Mouse (Mus musculus) MEL (cell line): ENCODE data around the gene Gpr143. TPM values are rescaled to one million over a fixed set of nuclear protein-coding genes. Genes with fewer than 3 reads are reported as not detected.

Experiments
- DNase-seq: peaks from one replicate; pipeline ENCODE4 v3.0.0; 2011; ENCODE audit warnings: low read depth, low spot score
- H3K27ac ChIP-seq: 2 replicates; pipeline ENCODE4 v1.5.1; 2012; ENCODE audit warnings: low read depth, mild to moderate bottlenecking, control low read depth, low read length, moderate library complexity; ENCODE audit not compliant: control insufficient read depth
- H3K27me3 ChIP-seq, 2 experiments: fragments of 150-350 bp in 1 of 2; sonication (generic) in 1 of 2; 2 replicates each; pipeline ENCODE4 v1.6.1; 2012; ENCODE audit warnings: low read length in 2 of 2, mild to moderate bottlenecking in 2 of 2, improper control_type of control experiment in 1 of 2, moderate library complexity in 1 of 2; ENCODE audit not compliant: insufficient read depth in 2 of 2, control insufficient read depth in 1 of 2
- H3K36me3 ChIP-seq, 2 experiments: 2 replicates each; pipeline ENCODE4 v1.6.1; 2012 to 2014; ENCODE audit warnings: low read length in 2 of 2, improper control_type of control experiment in 1 of 2, inconsistent platforms in 1 of 2, mild to moderate bottlenecking in 1 of 2; ENCODE audit not compliant: insufficient read depth in 2 of 2, control insufficient read depth in 1 of 2
- H3K4me1 ChIP-seq, 2 experiments: fragments of 150-350 bp in 1 of 2; sonication (generic) in 1 of 2; 2 replicates each; pipeline ENCODE4 v1.6.1; 2012; ENCODE audit warnings: low read length in 2 of 2, improper control_type of control experiment in 1 of 2, mild to moderate bottlenecking in 1 of 2; ENCODE audit not compliant: insufficient read depth in 2 of 2, control insufficient read depth in 1 of 2
- H3K4me3 ChIP-seq, 2 experiments: fragments of 150-350 bp in 1 of 2; sonication (generic) in 1 of 2; 2 replicates each; pipeline ENCODE4 v1.5.1; 2012; ENCODE audit warnings: low read depth in 2 of 2, low read length in 2 of 2, mild to moderate bottlenecking in 2 of 2, moderate library complexity in 2 of 2, control low read depth in 1 of 2, improper control_type of control experiment in 1 of 2; ENCODE audit not compliant: control insufficient read depth in 1 of 2, insufficient read depth in 1 of 2
- H3K79me2 ChIP-seq: 2 replicates; pipeline ENCODE4 v1.6.1; 2012; ENCODE audit warnings: mild to moderate bottlenecking, low read length, moderate library complexity; ENCODE audit not compliant: control insufficient read depth, poor library complexity, insufficient read depth
- H3K9ac ChIP-seq: 2 replicates; pipeline ENCODE4 v1.6.1; 2012; ENCODE audit warnings: low read depth, mild to moderate bottlenecking, control low read depth, low read length, moderate library complexity; ENCODE audit not compliant: control insufficient read depth, poor library complexity, severe bottlenecking
- H3K9me3 ChIP-seq: fragments of 150-350 bp; sonication (generic); replicated peaks from 2 replicates; pipeline ENCODE4 v1.6.1; 2012; ENCODE audit warnings: mild to moderate bottlenecking, low read length, improper control_type of control experiment, moderate library complexity; ENCODE audit not compliant: insufficient read depth
- BHLHE40 ChIP-seq: IDR thresholded peaks from 2 replicates; pipeline ENCODE4 v1.6.1; 2012; ENCODE audit warnings: low read depth, mild to moderate bottlenecking, inconsistent platforms, low read length, improper control_type of control experiment, borderline replicate concordance
- CHD1 ChIP-seq: IDR thresholded peaks from 2 replicates; pipeline ENCODE4 v1.6.1; 2012; ENCODE audit warnings: low read depth, mild to moderate bottlenecking, inconsistent platforms, low read length, improper control_type of control experiment
- ELF1 ChIP-seq: IDR thresholded peaks from 2 replicates; pipeline ENCODE4 v1.6.1; 2014; ENCODE audit warnings: low read depth, mild to moderate bottlenecking, inconsistent platforms, low read length, improper control_type of control experiment, moderate library complexity
- EP300 ChIP-seq, 2 experiments: IDR thresholded peaks; 2 replicates each; pipeline ENCODE4 v1.6.1; 2011; ENCODE audit warnings: improper control_type of control experiment in 2 of 2, low read length in 2 of 2, low read depth in 1 of 2, mild to moderate bottlenecking in 1 of 2
- GABPA ChIP-seq: IDR thresholded peaks from 2 replicates; pipeline ENCODE4 v1.6.1; 2012; ENCODE audit warnings: low read depth, mild to moderate bottlenecking, inconsistent platforms, low read length, improper control_type of control experiment, moderate library complexity
- HCFC1 ChIP-seq: IDR thresholded peaks from 2 replicates; pipeline ENCODE4 v1.6.1; 2012; ENCODE audit warnings: low read depth, mild to moderate bottlenecking, inconsistent platforms, low read length, improper control_type of control experiment, moderate library complexity
- MAFK ChIP-seq: IDR thresholded peaks from 2 replicates; pipeline ENCODE4 v1.6.1; 2011; ENCODE audit warnings: low read depth, mild to moderate bottlenecking, low read length, improper control_type of control experiment, borderline replicate concordance
- MAX ChIP-seq: IDR thresholded peaks from 2 replicates; pipeline ENCODE4 v1.6.1; 2011; ENCODE audit warnings: low read length, improper control_type of control experiment
- MAZ ChIP-seq: IDR thresholded peaks from 2 replicates; pipeline ENCODE4 v1.6.1; 2012; ENCODE audit warnings: low read depth, mild to moderate bottlenecking, inconsistent platforms, low read length, improper control_type of control experiment
- MEF2A ChIP-seq: IDR thresholded peaks from 2 replicates; pipeline ENCODE4 v1.6.1; 2014; ENCODE audit warnings: low read depth, mild to moderate bottlenecking, inconsistent platforms, low read length, improper control_type of control experiment; ENCODE audit not compliant: poor library complexity, insufficient replicate concordance, severe bottlenecking; ENCODE audit errors: extremely low read depth
- MXI1 ChIP-seq: IDR thresholded peaks from 2 replicates; pipeline ENCODE4 v1.6.1; 2011; ENCODE audit warnings: mild to moderate bottlenecking, low read depth, low read length, improper control_type of control experiment
- POLR2A ChIP-seq, 2 experiments: IDR thresholded peaks; 2 replicates each; pipeline ENCODE4 v1.6.1; 2011 to 2012; ENCODE audit warnings: low read length in 2 of 2, mild to moderate bottlenecking in 2 of 2, control low read depth in 1 of 2, improper control_type of control experiment in 1 of 2, low read depth in 1 of 2, moderate library complexity in 1 of 2; ENCODE audit not compliant: control insufficient read depth in 1 of 2, insufficient read depth in 1 of 2, poor library complexity in 1 of 2
- POLR2AphosphoS5 ChIP-seq: IDR thresholded peaks from 2 replicates; pipeline ENCODE4 v1.6.1; 2012; ENCODE audit warnings: low read depth, borderline replicate concordance, mild to moderate bottlenecking, inconsistent platforms, low read length, moderate library complexity, mixed read lengths
- RAD21 ChIP-seq: IDR thresholded peaks from 2 replicates; pipeline ENCODE4 v1.6.1; 2011; ENCODE audit warnings: mild to moderate bottlenecking, low read depth, low read length, improper control_type of control experiment
- RCOR1 ChIP-seq: IDR thresholded peaks from 2 replicates; pipeline ENCODE4 v1.6.1; 2012; ENCODE audit warnings: low read depth, mild to moderate bottlenecking, inconsistent platforms, low read length, improper control_type of control experiment
- SIN3A ChIP-seq: IDR thresholded peaks from 2 replicates; pipeline ENCODE4 v1.6.1; 2012; ENCODE audit warnings: low read length, improper control_type of control experiment, inconsistent platforms
- SMC3 ChIP-seq: IDR thresholded peaks from 2 replicates; pipeline ENCODE4 v1.6.1; 2011; ENCODE audit warnings: low read depth, low read length, improper control_type of control experiment
- TAL1 ChIP-seq: IDR thresholded peaks from 2 replicates; pipeline ENCODE4 v1.6.1; 2012; ENCODE audit warnings: mild to moderate bottlenecking, inconsistent platforms, low read length, moderate library complexity, mixed read lengths
- UBTF ChIP-seq: IDR thresholded peaks from 2 replicates; pipeline ENCODE4 v1.6.1; 2012; ENCODE audit warnings: low read depth, mild to moderate bottlenecking, inconsistent platforms, low read length, improper control_type of control experiment, moderate library complexity, borderline replicate concordance; ENCODE audit not compliant: insufficient read depth
- USF2 ChIP-seq, 2 experiments: IDR thresholded peaks; 2 replicates each; pipeline ENCODE4 v1.6.1; 2011 to 2012; ENCODE audit warnings: improper control_type of control experiment in 2 of 2, low read length in 2 of 2, borderline replicate concordance in 1 of 2, inconsistent platforms in 1 of 2, low read depth in 1 of 2, mild to moderate bottlenecking in 1 of 2; ENCODE audit not compliant: insufficient read depth in 1 of 2
- ZC3H11A ChIP-seq: IDR thresholded peaks from 2 replicates; pipeline ENCODE4 v1.6.1; 2012; ENCODE audit warnings: low read depth, mild to moderate bottlenecking, inconsistent platforms, low read length, improper control_type of control experiment
- ZKSCAN1 ChIP-seq: IDR thresholded peaks from 2 replicates; pipeline ENCODE4 v1.6.1; 2012; ENCODE audit warnings: low read depth, mild to moderate bottlenecking, inconsistent platforms, low read length, improper control_type of control experiment, moderate library complexity
- ZMIZ1 ChIP-seq: IDR thresholded peaks from 2 replicates; pipeline ENCODE4 v1.6.1; 2012; ENCODE audit warnings: low read depth, mild to moderate bottlenecking, inconsistent platforms, low read length, improper control_type of control experiment, moderate library complexity
- ZNF384 ChIP-seq: IDR thresholded peaks from 2 replicates; pipeline ENCODE4 v1.6.1; 2012; ENCODE audit warnings: low read depth, mild to moderate bottlenecking, inconsistent platforms, low read length, improper control_type of control experiment
- polyA plus RNA-seq, 2 experiments: library from polyadenylated mRNA; stranded (reverse) in 1 of 2; unstranded in 1 of 2; fragments of >175 nt in 1 of 2; fragments of >200 nt in 1 of 2; gene quantifications; 2 replicates each; pipeline versions ENCODE4 v1.2.1 to v1.2.4; 2012; ENCODE audit warnings: low replicate concordance in 2 of 2, low read depth in 1 of 2; ENCODE audit not compliant: insufficient read length in 2 of 2, insufficient read depth in 1 of 2, missing spikeins in 1 of 2
- total RNA-seq: library from RNA; depleted of rRNA; stranded (reverse); fragments of 300-350 nt; gene quantifications from 2 replicates; pipeline ENCODE4 v1.2.3, GENCODE M21; 2012

Gpr143 gene
- total and polyA plus RNA-seq, 3 experiments, result not detected

GRCm38 (mm10) chrX:152769600-152770157, 12.0 kb upstream of the Gpr143 start:
- Histone ChIP-seq H3K4me3 (no peak overlapping the region), H3K27ac (no peak overlapping the region), H3K9ac (no peak overlapping the region), H3K36me3 (no peaks in the 10 kb centered on the region), H3K4me1 (no peaks in the 10 kb centered on the region), H3K79me2 (no peaks in the 10 kb centered on the region), H3K27me3 (no peaks in the 10 kb centered on the region), H3K9me3 (no peaks in the 10 kb centered on the region)
- TF ChIP-seq GABPA, result no peak
- no peak for TF ChIP-seq ELF1
- no peak for TF ChIP-seq MAFK
- no peak for TF ChIP-seq USF2 (IDR thresholded peaks at IDR 0.05; ENCODE audit: borderline replicate concordance in 1 of 2, insufficient read depth in 1 of 2, low read depth in 1 of 2, low read length in 2 of 2)
- TF ChIP-seq SMC3, result no peak
- TF ChIP-seq ZNF384, result no peak
- no peak for TF ChIP-seq SIN3A
- TF ChIP-seq RCOR1, result no peak
- TF ChIP-seq HCFC1, result no peak
- TF ChIP-seq EP300 (IDR thresholded peaks at IDR 0.05; ENCODE audit: low read depth in 1 of 2, low read length in 2 of 2), result no peak
- TF ChIP-seq BHLHE40, result no peak
- no peak for TF ChIP-seq POLR2AphosphoS5
- no peak for TF ChIP-seq ZMIZ1
- TF ChIP-seq CHD1, result no peak
- no peak for TF ChIP-seq MXI1
- TF ChIP-seq MAX, result no peak
- no peak for TF ChIP-seq ZC3H11A
- no peak for TF ChIP-seq MAZ
- TF ChIP-seq TAL1, result no peak
- no peak for DNase-seq

DNA sequence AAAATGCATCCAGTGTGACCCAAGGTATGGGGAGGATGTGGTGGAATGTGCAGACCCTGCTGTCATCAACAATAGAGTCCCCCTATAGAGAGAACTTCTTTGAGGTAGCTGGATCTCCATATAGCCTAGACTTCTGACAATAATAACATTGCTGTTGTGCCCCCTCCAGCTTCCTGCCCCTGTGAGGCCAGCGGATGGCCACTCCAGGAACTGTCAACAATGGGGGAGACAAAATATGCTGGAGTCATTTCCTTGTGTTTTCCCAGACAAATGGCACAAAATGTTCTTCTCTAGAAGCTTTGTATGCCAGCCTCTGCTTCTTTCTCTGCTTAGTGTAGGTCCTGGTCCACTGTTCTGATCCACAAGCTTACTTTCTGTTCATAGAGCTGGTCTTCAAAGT, 6.4 kb downstream of the Gpr143 start:
- no peak overlapping the region for H3K4me3 ChIP-seq
- H3K79me2 ChIP-seq, result no peaks in the 10 kb centered on the region
- no peaks in the 10 kb centered on the region for H3K36me3 ChIP-seq
- TF ChIP-seq POLR2A (IDR thresholded peaks at IDR 0.05; ENCODE audit: control insufficient read depth in 1 of 2, insufficient read depth in 1 of 2, low read depth in 1 of 2, low read length in 2 of 2, poor library complexity in 1 of 2) (no peak), ZMIZ1 (no peak), MEF2A (no peak), UBTF (no peak), ZKSCAN1 (no peak), RAD21 (no peak)
- no peaks in the 10 kb centered on the region for H3K9me3 ChIP-seq
- H3K9ac ChIP-seq, result no peak overlapping the region
- no peaks in the 10 kb centered on the region for H3K27me3 ChIP-seq
- no peak overlapping the region for H3K27ac ChIP-seq
- no peaks in the 10 kb centered on the region for H3K4me1 ChIP-seq
- DNase-seq, result no peak
